Mouse (Mus musculus) liver, embryonic 15.5 days (tissue): ENCODE results near the gene Lrriq4. TPM values are rescaled to one million over a fixed set of nuclear protein-coding genes. Genes with fewer than 3 reads are reported as not detected.

Source experiments
- ATAC-seq: fragments of 200-750 bp; cut with Nextera tagmentation; 2 replicates; pipeline ENCODE4 v1.8.0; 2017; ENCODE audit warnings: moderate number of reproducible peaks, mild to moderate bottlenecking, moderate library complexity; ENCODE audit not compliant: insufficient read depth
- H3K27ac ChIP-seq: fragments of 300-500 bp; sonication (generic); replicated peaks from 2 replicates; pipeline ENCODE4 v1.5.1; 2015; ENCODE audit warnings: mild to moderate bottlenecking, inconsistent platforms
- H3K27me3 ChIP-seq: fragments of 300-500 bp; sonication (generic); 2 replicates; pipeline ENCODE4 v1.6.1; 2015; ENCODE audit warnings: mild to moderate bottlenecking, inconsistent platforms
- H3K36me3 ChIP-seq: fragments of 300-500 bp; sonication (generic); replicated peaks from 2 replicates; pipeline ENCODE4 v1.6.1; 2015; ENCODE audit warnings: moderate library complexity, mild to moderate bottlenecking, inconsistent platforms
- H3K4me1 ChIP-seq: fragments of 300-500 bp; sonication (generic); replicated peaks from 2 replicates; pipeline ENCODE4 v1.6.1; 2015; ENCODE audit warnings: inconsistent platforms
- H3K4me2 ChIP-seq: fragments of 300-500 bp; sonication (generic); 2 replicates; pipeline ENCODE4 v1.6.1; 2015; ENCODE audit warnings: moderate library complexity, mild to moderate bottlenecking, inconsistent platforms
- H3K4me3 ChIP-seq: fragments of 300-500 bp; sonication (generic); replicated peaks from 2 replicates; pipeline ENCODE4 v1.5.1; 2015; ENCODE audit warnings: mild to moderate bottlenecking, inconsistent platforms
- H3K9ac ChIP-seq: fragments of 300-500 bp; sonication (generic); 2 replicates; pipeline ENCODE4 v1.6.1; 2015; ENCODE audit warnings: moderate library complexity, mild to moderate bottlenecking, inconsistent platforms
- H3K9me3 ChIP-seq: fragments of 300-500 bp; sonication (generic); replicated peaks from 2 replicates; pipeline ENCODE4 v1.6.1; 2016; ENCODE audit warnings: inconsistent platforms
- WGBS: fragments of 180-500 bp; shearing (Covaris S2); methylation state at CpG from one replicate; pipeline ENCODE4 v1.1.7; 2015; ENCODE audit warnings: mixed read lengths; ENCODE audit not compliant: insufficient replicate concordance; 5-methylcytosine and 5-hydroxymethylcytosine counted together
- polyA plus RNA-seq: library from polyadenylated mRNA; unstranded; fragments of >200 nt; fragmentation: Nextera tagmentation; extraction: Ambion mirVana; gene quantifications from 2 replicates; pipeline ENCODE4 v1.2.1, GENCODE M21; 2015

Lrriq4 gene
- polyA plus RNA-seq, 1 experiment from 2014 or later: not detected

DNA sequence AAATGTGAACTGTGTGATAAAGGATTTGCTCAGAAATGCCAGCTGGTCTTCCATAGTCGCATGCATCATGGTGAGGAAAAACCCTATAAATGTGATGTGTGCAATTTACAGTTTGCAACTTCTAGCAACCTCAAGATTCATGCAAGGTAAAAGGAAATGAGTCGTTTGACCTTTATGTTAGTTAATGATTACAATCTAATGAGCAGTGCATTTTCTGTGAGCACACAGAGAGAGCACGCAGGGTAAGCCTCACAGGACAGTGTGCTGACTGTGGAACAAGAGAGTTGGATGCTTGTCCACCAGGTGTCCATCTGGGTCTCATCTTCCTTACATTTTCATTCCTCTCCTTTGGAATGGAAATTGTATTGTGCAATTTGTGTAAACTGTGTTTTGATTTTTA, 35.3 kb upstream of the Lrriq4 start:
- H3K4me1 ChIP-seq: peaks cover 9% of the 10 kb centered on the region
- no peak for ATAC-seq
- no peak overlapping the region for H3K4me3 ChIP-seq
- WGBS: 73% methylated on average over 3 of the region's 3 CpGs
- no peaks in the 10 kb centered on the region for H3K27me3 ChIP-seq
- no peak overlapping the region for H3K9ac ChIP-seq
- H3K27ac ChIP-seq: no peak overlapping the region
- H3K4me2 ChIP-seq: no peak overlapping the region
- H3K9me3 ChIP-seq: no peaks in the 10 kb centered on the region
- peaks cover 78% of the 10 kb centered on the region for H3K36me3 ChIP-seq

DNA sequence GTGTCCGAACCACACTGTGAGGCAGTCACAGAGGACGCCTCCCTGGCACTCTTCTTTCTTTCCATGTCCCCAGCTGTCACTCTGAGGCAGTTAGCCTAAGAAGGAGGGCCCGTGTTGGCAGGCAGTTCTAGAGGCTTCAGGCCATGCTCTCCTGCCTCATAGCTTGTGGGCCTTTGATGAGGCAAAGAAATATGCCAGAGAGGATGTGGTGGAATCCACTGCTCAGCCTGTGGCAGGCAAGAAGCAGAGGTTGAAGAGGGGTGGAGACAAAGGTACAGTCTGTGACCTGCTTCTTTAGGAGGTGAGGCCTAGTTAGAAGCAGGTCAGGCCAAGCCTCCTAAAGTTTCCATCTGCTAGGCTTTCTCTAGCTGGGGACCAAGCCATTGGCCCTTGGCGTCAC, 33.4 kb upstream of the Lrriq4 start:
- WGBS: 72% methylated on average over 4 of the region's 4 CpGs
- no peak overlapping the region for H3K27ac ChIP-seq
- H3K27me3 ChIP-seq: no peaks in the 10 kb centered on the region
- 0 out of 2 replicates have a peak, but pooled peaks cover 4% of the 10 kb centered on the region for H3K4me1 ChIP-seq
- H3K36me3 ChIP-seq: peaks cover 79% of the 10 kb centered on the region
- no peak for ATAC-seq
- H3K9ac ChIP-seq: no peak overlapping the region
- no peaks in the 10 kb centered on the region for H3K9me3 ChIP-seq
- H3K4me2 ChIP-seq: no peak overlapping the region
- H3K4me3 ChIP-seq: no peak overlapping the region

DNA sequence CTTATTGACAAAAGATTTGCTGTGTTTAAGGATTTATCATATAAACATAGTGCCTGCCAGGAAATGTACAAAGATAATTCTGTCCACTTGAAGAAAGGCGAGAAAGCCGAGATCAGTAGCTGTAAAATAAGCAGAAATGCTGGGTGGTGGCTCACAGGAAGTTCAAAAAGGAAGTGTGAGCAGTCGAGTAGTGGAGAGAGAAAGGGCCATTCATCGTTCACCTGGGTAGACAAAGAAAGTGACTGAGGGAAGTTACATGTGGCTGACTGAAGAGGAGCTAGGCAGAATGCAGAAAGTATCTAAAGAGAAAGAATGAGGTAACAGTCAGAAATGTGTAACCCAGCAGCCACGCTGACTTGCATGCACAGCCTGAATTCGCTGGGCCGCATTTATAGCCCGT, 24.2 kb upstream of the Lrriq4 start:
- no peaks in the 10 kb centered on the region for H3K4me1 ChIP-seq
- ATAC-seq: no peak

GRCm38 (mm10) chr3:30633681-30634080, 10.6 kb upstream of the Lrriq4 start:
- WGBS: 45% methylated on average over 3 of the region's 3 CpGs
- no peak overlapping the region for H3K4me3 ChIP-seq
- no peak overlapping the region for H3K27ac ChIP-seq
- no peaks in the 10 kb centered on the region for H3K36me3 ChIP-seq
- no peak for ATAC-seq
- H3K9me3 ChIP-seq: no peaks in the 10 kb centered on the region
- no peaks in the 10 kb centered on the region for H3K27me3 ChIP-seq
- H3K4me1 ChIP-seq: no peaks in the 10 kb centered on the region
- no peak overlapping the region for H3K9ac ChIP-seq
- H3K4me2 ChIP-seq: no peak overlapping the region

More for the DNA sequence above, 24.2 kb upstream of the Lrriq4 start:
- Histone ChIP-seq H3K36me3 (peaks cover 49% of the 10 kb centered on the region), H3K27ac (no peak overlapping the region), H3K27me3 (no peaks in the 10 kb centered on the region), H3K4me3 (no peak overlapping the region), H3K4me2 (no peak overlapping the region), H3K9me3 (no peaks in the 10 kb centered on the region), H3K9ac (no peak overlapping the region)
- 49% methylated on average over 8 of the region's 8 CpGs for WGBS

GRCm38 (mm10) chr3:30635629-30636028, 8.7 kb upstream of the Lrriq4 start:
- H3K4me2 ChIP-seq: no peak overlapping the region
- no peak overlapping the region for H3K9ac ChIP-seq
- H3K36me3 ChIP-seq: no peaks in the 10 kb centered on the region
- no peak for ATAC-seq
- no peak overlapping the region for H3K4me3 ChIP-seq
- no peaks in the 10 kb centered on the region for H3K9me3 ChIP-seq
- H3K27ac ChIP-seq: no peak overlapping the region
- H3K27me3 ChIP-seq: no peaks in the 10 kb centered on the region
- H3K4me1 ChIP-seq: no peaks in the 10 kb centered on the region
- 64% methylated on average over 4 of the region's 4 CpGs for WGBS

DNA sequence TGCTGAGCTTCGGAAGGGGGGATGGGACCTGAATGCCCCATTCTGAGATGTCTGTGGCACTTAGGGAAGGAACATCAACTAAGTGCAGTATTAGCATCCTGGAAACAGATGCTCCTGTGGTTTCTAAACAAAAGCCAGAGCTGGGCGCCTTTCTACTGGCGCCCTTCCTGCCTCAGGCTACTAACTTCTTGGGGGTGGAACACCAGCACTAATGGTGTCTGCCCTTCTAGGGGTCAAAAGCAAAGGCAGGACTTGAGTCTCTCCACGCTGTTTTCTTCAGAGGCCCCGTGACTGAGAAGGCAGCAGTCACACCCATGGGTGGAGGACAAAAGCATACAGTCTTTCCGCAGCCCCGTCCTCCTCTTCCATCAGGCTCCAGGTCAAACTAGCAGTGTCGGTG, 2.5 kb downstream of the Lrriq4 start:
- 0 out of 2 replicates have a peak, but pooled peaks cover 3% of the 10 kb centered on the region for H3K4me1 ChIP-seq
- H3K27ac ChIP-seq: no peak overlapping the region
- peaks cover 55% of the 10 kb centered on the region for H3K27me3 ChIP-seq
- no peak overlapping the region for H3K4me2 ChIP-seq
- no peaks in the 10 kb centered on the region for H3K9me3 ChIP-seq
- H3K9ac ChIP-seq: no peak overlapping the region
- H3K4me3 ChIP-seq: no peak overlapping the region
- WGBS: 35% methylated on average over 8 of the region's 8 CpGs
- ATAC-seq: no peak
- no peaks in the 10 kb centered on the region for H3K36me3 ChIP-seq

DNA sequence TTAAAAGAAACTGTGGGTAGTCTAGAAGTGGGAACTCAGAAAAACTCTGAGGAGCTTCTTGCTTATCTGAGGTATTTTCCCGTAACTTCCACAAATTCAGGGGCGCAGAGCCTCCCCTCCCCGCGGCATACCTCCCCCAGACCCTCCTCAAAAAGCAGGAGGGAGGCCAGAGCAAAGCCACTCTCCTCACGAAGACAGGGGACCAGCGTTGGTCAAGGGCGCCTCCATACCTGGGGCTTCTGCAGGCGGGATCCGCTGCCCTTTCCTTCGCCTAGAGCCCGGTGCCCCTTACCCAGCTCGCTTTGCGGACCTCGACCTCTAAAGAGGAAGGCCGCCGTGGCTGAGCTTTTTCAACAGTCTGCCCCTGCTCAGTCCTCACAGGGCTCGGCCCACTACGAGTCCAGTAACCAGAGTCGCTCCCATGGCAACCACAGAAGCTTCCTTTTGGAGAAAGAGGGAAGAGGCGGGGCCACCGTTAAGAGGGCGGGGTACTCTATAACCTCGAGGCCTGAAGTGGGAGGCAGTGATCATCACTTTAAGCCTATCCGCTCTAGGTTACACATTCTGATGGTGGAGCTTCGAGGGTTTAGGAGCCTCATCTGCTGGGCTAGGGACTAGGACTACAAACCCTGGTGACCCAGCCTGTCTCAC, 3.3 kb downstream of the Lrriq4 start, which contains the start of gene Lrrc34:
TSS of gene Lrrc34 (minus strand) at position 430 of the 651 bp plus-strand sequence.
- Histone ChIP-seq H3K9me3 (no peaks in the 10 kb centered on the region), H3K9ac (no peak within 1 kb of the TSS), H3K36me3 (no peaks in the 10 kb centered on the region), H3K4me3 (peak within 1 kb of the TSS; percentile 17; the same call in 1 of the 2 replicates), H3K27ac (no peak within 1 kb of the TSS), H3K27me3 (peaks cover 56% of the 10 kb centered on the region), H3K4me1 (0 out of 2 replicates have a peak, but pooled peaks cover 3% of the 10 kb centered on the region), H3K4me2 (peak within 1 kb of the TSS; percentile 56)
- no peak for ATAC-seq
- WGBS: 1% methylated on average over 25 of the region's 25 CpGs

DNA sequence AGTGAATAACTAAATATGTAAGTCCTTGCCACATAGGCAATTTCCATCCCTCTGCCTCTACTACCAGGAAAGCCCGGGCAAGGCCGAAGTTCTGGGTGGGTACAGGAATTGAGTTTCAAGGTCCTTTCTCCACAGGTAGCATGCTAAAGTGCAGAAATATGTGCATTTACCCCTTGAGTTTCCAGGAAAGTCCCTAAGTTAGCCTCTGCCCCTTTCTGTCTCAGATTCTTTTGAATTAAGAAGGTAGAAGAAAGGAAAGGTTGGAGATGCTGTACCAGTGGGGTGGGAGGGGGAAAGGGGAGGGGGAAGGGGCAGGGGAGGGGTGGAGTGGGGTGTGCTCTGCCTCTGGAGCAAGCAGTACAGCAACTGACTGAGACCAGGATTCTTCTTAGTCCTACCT, 4.2 kb downstream of the Lrriq4 start:
- WGBS: 69% methylated on average over 2 of the region's 2 CpGs
- no peaks in the 10 kb centered on the region for H3K9me3 ChIP-seq
- H3K27ac ChIP-seq: no peak overlapping the region
- H3K36me3 ChIP-seq: no peaks in the 10 kb centered on the region
- no peak overlapping the region for H3K4me3 ChIP-seq
- H3K9ac ChIP-seq: no peak overlapping the region
- no peak overlapping the region for H3K4me2 ChIP-seq
- ATAC-seq: no peak
- H3K27me3 ChIP-seq: peaks cover 56% of the 10 kb centered on the region
- H3K4me1 ChIP-seq: 0 out of 2 replicates have a peak, but pooled peaks cover 3% of the 10 kb centered on the region

DNA sequence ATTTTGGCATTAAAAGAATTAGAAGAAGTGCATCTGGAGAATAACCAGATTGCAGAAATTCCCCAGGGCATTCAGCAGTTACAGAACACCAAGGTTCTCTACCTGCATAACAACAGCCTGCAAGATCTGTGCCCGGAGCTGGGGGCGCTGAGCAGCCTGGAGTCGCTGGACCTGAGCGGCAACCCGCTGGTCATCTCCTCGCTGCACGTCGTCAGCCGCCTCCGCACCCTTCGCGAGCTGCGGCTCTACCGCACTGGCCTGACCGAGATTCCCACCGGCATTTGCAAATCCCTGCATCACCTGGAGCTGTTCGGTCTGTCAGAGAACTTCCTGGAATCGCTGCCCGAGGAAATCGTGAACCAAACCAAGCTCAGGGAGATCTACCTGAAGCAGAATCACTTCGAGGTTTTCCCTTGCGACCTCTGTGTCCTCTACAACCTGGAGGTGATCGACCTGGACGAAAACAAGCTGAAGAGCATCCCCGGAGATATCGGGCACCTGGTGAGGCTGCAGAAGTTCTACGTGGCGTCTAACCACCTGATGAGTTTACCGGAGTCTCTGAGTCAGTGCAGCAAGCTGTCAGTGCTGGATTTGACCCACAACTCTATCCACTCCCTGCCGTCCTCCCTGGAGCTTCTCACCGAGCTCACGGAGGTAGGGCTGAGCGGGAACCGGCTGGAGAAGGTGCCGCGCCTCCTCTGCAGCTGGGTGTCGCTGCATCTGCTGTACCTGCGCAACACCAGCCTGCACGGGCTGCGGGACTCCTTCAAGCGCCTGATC, 5.9 kb downstream of the Lrriq4 start:
- WGBS: under 1% methylated on average over 41 of the region's 41 CpGs
- no peaks in the 10 kb centered on the region for H3K9me3 ChIP-seq
- ATAC-seq: no peak
- H3K9ac ChIP-seq: no peak overlapping the region
- H3K27me3 ChIP-seq: peaks cover 56% of the 10 kb centered on the region
- peak overlapping the region; percentile 20 for H3K4me3 ChIP-seq
- 0 out of 2 replicates have a peak, but pooled peaks cover 3% of the 10 kb centered on the region for H3K4me1 ChIP-seq
- no peaks in the 10 kb centered on the region for H3K36me3 ChIP-seq
- no peak overlapping the region for H3K27ac ChIP-seq
- peak overlapping the region; percentile 56 for H3K4me2 ChIP-seq

DNA sequence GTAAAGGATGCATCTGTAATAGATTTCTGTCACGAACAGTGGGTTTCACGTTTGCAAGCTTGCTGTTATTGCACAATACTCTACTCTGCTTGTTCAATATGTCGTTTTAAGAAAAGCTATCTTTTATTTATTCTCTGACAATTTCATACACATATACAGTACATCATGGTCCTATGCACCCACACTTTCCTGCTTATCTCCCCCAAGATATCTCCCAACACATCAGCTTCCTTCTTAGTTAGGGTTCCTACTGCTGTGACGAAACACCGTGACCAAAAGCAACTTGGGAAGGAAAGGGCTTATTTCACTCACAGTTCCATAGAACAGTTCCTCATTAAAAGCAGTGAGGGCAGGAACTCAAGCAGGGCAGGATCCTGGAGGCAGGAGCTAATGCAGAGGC, 11.6 kb downstream of the Lrriq4 start:
- Histone ChIP-seq H3K27me3 (peaks cover 10% of the 10 kb centered on the region), H3K4me3 (no peak overlapping the region), H3K4me1 (no peaks in the 10 kb centered on the region), H3K9me3 (no peaks in the 10 kb centered on the region), H3K9ac (no peak overlapping the region), H3K27ac (no peak overlapping the region), H3K4me2 (no peak overlapping the region), H3K36me3 (no peaks in the 10 kb centered on the region)
- ATAC-seq: no peak
- WGBS: 50% methylated on average over 5 of the region's 5 CpGs

DNA sequence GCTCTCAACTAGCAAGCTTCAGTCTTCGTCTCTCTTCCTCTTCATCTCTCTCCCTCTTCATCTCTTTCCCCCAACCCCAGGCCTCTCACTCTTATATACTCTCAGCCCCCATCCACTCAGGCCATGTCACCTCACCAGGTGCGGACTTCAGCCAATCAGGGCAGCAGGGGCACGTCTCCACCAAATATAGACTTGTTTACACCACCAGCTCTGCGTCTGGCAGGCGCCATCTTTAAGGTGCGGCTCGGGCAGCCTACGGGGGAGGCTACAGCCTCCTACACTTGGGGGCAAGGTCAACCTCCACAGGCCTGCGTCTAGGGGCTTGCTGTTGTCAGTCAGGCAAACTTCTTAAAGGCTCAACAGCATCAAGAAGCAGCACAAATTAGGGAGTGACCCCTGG, 14.2 kb downstream of the Lrriq4 start:
- no peak for ATAC-seq
- 65% methylated on average over 9 of the region's 9 CpGs for WGBS
- no peaks in the 10 kb centered on the region for H3K27me3 ChIP-seq

More for the DNA sequence above, 14.2 kb downstream of the Lrriq4 start:
- H3K4me2 ChIP-seq: no peak overlapping the region
- no peaks in the 10 kb centered on the region for H3K4me1 ChIP-seq
- H3K9ac ChIP-seq: no peak overlapping the region
- H3K27ac ChIP-seq: no peak overlapping the region
- H3K36me3 ChIP-seq: no peaks in the 10 kb centered on the region
- no peak overlapping the region for H3K4me3 ChIP-seq
- no peaks in the 10 kb centered on the region for H3K9me3 ChIP-seq
